Mouse (Mus musculus): ENCODE data around the gene Spata25. TPM values are rescaled to one million over a fixed set of nuclear protein-coding genes. Genes with fewer than 3 reads are reported as not detected.
"Not testable (repeated sequence)": the region's sequence is repeated elsewhere in the genome, so short reads cannot be mapped to it uniquely, and the experiment has no call there.

Gene Spata25
- not detected for total RNA-seq (2021)
- long read RNA-seq, experiment 1: 0 reads
- long read RNA-seq, experiment 2: 0 reads

DNA sequence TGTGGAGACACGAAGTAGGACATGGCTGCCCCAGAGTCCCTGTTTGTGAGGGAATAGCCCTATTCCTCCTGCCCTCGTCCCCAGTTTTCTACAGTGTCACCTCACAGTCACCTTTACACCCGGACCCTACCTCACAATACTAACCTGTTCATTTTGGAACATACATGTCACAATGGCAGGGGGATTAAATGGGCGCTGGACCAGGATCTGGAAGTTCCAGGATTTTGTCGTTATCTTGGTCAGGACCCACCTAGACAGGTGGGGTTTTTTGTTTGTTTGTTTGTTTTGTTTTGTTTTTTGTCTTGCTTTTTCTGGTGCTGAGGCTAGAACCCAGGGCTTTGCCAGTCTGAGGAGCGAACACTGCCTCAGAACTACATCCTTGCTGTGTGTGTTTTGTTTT, at the start of gene Spata25:
Gene Spata25, minus strand, starts transcription at position 101 of the 400 bp plus-strand sequence.
- DNase-seq: no peak

- DNase-seq: not testable (repeated sequence)
These were observed 49.3 kb upstream of the Spata25 start for GRCm38 (mm10) chr2:164877376-164878215.

DNA sequence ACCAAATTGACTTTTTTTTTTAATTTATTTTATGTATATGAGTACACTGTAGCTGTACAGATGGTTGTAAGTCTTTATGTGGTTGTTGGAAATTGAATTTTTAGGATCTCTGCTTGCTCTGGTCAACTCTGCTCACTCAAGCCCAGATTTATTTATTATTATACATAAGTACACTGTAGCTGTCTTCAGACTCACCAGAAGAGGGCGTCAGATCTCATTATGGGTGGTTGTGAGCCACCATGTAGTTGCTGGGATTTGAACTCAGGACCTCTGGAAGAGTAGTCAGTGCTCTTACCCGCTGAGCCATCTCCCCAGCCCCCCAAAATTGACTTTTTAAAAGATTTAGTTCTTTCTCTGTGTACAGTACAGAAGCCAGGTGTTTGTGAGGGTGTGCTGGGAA, 47.3 kb upstream of the Spata25 start:
- DNase-seq: not testable (repeated sequence)

DNA sequence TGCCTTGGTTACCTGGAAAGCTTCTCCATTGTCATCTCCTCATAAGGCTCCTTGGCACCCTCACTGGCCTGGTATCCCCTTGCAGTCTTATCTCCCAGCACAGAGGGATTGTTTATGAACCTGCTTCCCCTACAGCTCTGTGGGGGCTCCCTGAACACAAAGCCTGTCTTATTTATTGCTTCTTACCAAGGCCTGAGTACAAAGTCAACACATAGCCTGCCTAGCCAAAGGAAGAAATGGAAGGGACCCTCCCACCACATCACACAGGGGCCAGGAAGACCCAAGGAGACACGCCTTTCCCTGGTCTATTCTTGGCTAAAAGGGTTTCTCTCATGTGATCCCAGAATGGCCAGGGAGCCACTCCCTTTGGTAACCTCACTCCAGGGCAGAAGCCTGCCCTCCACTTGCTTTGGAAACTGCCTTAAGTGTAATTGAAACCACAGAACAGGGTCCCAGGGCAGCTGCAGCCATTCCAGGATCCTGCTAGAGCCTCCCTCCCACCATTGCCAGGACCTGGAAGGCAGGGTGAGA, 46.0 kb upstream of the Spata25 start:
- no peak for DNase-seq

DNA sequence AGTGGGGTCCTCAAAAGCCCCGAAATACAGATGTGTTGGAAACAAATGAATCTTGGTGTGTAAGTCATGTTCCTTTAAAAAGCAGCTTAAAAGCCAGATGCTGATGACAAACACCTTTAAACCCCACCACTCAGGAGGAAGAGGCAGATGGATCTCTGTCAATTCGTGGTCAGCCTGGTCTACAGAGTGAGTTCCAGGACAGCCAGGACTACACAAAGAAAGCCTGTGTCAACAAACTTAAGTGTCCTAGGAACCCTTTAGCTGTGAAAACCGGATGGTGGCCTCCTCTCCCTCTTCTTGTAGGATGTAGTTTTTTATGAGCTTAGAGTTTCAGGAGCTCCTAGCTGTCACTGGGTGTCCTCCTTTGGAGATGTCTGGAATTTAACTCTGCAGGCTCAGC, 45.3 kb upstream of the Spata25 start:
- DNase-seq: no peak

- no peak for DNase-seq
These were observed 43.4 kb upstream of the Spata25 start for GRCm38 (mm10) chr2:164871602-164872303.

GRCm38 (mm10) chr2:164868491-164868890, 40.2 kb upstream of the Spata25 start:
- DNase-seq: no peak

DNA sequence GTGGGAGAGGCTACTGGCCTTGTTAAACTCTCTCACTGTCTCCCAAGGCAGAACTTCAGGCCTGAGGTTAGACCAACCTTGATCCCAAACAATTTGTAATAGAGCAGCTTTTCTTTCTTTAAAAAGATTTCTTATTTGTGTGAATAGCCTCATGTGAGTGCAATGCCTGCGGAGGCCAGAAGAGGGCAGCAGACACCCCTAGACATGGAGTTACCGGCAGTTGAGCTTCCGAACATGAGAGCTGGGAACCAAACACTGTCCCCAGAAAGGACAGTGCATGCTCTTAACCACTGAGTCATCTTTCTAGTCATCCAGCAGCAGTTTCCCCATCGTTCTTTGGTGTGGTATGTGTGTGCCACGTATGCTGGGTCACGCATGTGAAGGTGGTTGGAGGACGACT, 39.2 kb upstream of the Spata25 start:
- no peak for DNase-seq

DNA sequence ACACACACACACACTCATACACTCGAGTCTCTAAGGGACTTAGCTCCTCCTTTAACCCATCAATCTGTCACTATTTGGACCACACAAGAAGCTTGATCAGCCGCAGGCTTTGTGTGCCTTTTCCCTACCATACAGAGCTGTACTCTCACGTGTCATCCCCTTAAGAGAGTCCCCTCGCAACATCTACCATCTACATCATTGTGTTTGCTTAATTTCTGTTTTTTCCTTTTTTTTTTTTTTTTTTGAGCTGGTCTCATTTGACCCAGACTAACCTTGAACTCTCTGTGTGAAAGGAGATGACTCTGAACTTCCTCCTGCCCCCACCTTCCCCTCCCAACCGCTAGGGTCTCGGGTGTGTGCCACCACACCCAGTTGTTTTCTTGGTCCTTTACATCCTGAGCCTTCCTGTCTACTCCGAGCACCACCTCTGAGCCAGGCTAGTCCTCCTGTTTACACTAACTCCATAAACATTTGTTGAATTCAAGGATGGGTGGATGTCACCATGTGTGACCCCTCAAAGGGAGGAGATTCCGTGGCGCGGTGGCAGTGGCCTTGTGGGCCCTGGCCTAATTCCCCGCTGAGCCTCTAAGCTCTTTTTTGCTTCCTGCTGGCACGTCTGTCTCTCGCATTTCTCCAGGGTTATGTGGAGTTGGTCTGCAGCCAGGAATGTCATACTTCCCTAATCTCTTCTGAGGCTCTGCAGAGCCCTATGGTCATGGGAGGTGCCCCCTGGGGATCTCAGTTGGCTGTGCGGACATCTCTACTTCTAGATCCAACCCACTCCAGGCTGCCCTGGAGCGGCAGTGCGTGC, 38.6 kb upstream of the Spata25 start:
- DNase-seq: no peak

- DNase-seq: no peak
These were observed 36.3 kb upstream of the Spata25 start for GRCm38 (mm10) chr2:164864593-164864992.

DNA sequence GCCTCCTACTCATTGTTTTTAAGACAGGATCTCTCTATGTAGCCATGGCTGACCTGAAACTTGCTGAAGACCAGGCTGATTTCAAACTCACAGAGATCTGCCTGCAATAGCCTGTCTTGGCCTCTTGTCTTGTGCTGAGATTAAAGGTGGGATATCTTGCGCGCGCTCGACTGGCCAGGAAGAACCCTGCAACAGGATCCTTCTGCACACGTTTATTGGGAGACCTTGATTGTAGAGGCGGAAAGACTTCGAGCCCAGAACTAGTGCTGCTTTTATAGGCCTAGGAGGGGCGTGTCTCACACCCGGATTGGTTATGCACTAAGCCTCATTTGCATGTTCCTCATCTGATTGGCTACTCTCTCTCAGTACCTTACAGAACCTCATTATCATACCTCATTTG, 35.1 kb upstream of the Spata25 start:
- DNase-seq: not testable (repeated sequence)

- peak; percentile 66 for DNase-seq
These were observed 34.0 kb upstream of the Spata25 start for GRCm38 (mm10) chr2:164862179-164862861.

DNA sequence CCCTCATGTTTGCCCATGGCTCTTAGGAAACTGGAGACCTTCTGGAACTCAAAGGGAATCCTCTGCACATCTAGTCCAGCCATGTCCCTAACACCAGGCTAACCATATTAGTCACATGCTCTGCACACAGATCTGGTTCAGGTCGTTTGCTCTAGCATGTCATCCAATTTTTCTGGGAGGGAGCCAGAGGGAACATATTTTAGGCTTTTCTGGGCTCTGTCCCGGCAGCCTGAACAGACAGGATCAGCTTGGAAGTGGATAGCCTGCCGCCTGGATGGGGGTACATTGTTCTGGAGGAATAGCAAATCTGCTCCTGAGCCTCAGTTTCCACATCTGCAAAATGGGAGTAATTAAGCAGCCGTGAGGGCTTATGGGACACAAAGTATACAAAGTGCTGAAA, 32.8 kb upstream of the Spata25 start:
- DNase-seq: no peak

DNA sequence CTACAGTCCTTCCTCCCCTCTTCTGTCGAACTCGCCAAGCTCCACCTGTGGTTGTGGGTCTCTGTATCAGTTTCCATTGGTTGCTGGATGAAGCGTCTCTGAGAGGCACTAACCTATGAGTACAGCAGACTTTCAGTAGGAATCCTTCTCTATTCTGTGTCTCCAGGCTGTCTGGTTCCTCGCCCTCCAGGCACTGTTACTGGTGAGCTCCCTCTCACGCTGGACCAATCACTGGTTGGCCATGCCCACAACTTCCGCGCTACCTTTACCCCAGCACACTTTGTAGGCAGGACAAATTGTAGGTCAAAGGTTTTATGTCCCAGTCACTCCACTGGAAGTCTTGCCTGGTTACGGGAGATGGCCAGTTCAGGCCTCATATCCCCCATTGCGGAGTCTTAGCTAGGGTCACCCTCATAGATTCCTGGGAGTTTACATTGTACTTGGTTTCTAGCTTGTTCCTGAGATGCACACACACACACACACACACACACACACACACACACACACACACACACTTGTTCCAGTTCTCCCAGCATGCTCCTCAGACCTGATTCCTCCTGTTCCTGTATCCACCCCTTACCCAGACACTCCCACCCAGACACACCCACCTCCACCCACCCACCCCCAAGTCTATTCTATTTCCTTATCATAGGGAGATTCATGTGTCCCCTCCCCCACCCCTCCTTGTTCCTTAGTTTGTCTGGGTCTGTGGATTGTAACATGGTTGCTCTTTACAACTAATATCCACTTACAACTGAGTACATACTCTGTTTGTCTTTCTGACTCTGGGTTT, 31.5 kb upstream of the Spata25 start:
- DNase-seq: no peak

DNA sequence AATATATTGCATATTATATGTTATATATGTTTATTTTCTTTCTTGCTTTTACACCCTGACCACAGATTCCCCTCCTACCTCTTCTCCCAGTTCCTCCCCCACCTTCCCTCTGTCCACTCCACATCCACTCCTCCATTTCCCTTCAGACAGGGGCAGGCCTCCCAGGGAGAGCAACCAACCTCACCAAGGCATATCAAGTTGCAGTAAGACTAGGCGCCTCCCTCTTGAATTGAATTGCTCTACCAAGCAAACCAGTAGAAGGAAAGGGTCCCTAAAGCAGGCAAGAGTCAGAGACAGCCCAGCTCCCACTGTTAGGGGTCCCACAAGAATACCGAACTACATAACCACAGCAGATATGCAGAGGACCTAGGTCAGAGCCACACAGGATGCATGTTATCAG, 30.8 kb upstream of the Spata25 start:
- no peak for DNase-seq

- no peak for DNase-seq
These were observed 29.7 kb upstream of the Spata25 start for GRCm38 (mm10) chr2:164857842-164858553.

DNA sequence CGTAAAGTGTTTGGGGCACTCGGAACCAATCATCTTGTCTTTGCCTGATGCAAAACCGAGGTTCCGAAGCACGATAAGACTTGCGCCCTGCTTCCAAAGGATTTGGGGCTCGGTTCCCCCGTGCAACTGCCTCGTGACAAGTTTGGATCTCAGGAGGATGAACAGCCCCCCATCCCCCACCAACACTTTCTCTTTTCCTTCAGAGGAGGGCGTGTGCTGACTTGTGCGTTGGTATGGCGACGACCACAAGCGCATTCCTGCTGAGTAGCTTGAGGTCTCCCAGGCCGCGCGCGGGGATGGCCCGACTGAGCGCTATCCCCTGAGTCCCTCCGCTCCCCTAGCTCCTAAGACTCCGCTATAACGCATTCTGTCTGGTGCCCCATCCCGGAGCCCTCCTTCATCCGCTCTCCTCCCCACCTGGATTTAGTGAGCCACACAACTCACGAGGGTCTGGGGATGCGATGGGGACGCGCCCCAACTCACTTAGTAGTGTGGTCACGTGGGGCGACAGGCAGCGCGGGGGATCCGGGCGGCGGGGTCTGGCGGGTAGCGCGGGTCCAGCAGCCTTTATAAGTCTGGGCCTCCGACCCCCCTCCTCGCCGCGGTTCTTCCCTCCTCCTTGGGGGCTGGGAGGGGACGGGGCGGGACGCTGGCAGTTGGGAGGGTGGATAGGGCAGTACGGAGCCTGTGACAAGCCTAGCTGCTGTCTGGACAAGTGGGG, 28.9 kb upstream of the Spata25 start, which contains the start of gene Pltp:
Gene Pltp, minus strand, starts transcription at position 611 of the 721 bp plus-strand sequence.
- peak; percentile 53 for DNase-seq

- DNase-seq: no peak
These were observed 28.2 kb upstream of the Spata25 start for GRCm38 (mm10) chr2:164856309-164857100.

Data from gastrocnemius, postnatal 25 days (tissue).